8 mouse cellular contexts compared by ENCODE assay signal in the genomic region with DNA sequence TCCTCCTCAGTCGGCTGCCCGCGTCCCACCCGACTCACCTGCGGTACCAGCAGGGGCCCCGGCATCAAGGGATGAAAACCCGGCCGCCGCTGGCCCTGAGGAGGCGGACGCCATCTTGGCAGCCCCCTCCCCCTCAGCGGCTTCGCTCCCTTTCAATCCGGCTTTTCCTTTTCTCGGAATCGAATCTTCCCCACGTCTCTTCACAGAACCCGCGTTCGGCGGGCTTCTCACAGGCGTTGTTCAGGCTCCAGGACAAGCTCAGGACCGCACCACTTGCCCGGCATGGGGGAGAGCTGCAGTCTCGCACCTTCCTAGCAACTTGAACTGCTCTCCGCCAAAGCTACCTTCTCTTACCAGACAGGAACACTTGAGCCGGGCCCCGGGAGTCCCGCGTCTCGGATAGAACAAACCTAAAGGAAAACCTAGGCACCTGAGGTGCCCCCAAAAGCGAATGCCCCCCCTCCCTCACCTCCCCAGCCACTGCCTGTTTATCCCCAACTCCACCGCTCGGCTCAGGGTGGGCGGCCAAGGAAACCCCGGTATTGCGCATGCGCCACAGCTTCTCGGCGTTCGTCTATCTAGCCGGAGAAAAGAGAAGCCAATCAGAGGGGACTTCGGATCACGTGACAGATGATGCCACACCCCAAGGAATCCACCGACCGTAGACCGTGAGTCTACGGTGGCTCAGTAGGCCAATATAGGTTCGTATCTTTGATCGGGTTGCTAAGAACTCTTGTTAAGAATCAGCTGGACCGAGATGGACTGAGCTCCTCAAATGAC. TPM values are rescaled to one million over a fixed set of nuclear protein-coding genes. Genes with fewer than 3 reads are reported as not detected.
A peak's percentile ranks its signal among the peaks of the same experiment; 100 is the strongest.
DNase-seq lines count a peak whose midpoint lies in the region; ATAC-seq lines count a peak whose summit lies in the region.

Pip5k1a (minus strand) TSS at position 593 of the 780 bp plus-strand sequence.

- peak; percentile 97 to 98 for DNase-seq in adrenal gland, adult (ENCODE audit: inconsistent age in 2 of 2, low spot score in 1 of 2)
- peak; percentile 100 for DNase-seq in embryo, embryonic 10.5 days (ENCODE audit: low spot score)
- DNase-seq in gastrocnemius, postnatal 14 days, result peak; percentile 97
- DNase-seq in left cerebral cortex, postnatal 10 days (ENCODE audit: extremely low spot score in 1 of 2, low spot score in 2 of 2), result peak; percentile 98
- peak; percentile 96 for DNase-seq in right cerebral cortex, postnatal 25 days
- DNase-seq in urinary bladder, postnatal 4 days (ENCODE audit: low spot score in 2 of 2), result peak; percentile 95 to 98

- peak; percentile 83 for ATAC-seq in inflammation-experienced regulatory T-cells, adult 6 months
- ATAC-seq in megakaryocyte-erythroid progenitor cell, adult 5-6 weeks (replicated peaks; ENCODE audit: low FRiP score, low TSS enrichment, poor library complexity, severe bottlenecking), result peak; percentile 69

- intact Hi-C loops in gastrocnemius, postnatal 14 days (cut with DNase I; ENCODE audit: low total_unique reads), result no loop called here
- intact Hi-C loops in left cerebral cortex, postnatal 10 days (cut with DNase I), result loop anchor here (10.0 kb wide), 1 partner anchor 52 kb away; no protein-coding TSS in a partner anchor

RNA-seq across cellular contexts. Expression of gene Pip5k1a, which starts in this region (rescaled TPM):
- total RNA-seq in gastrocnemius, postnatal 14 days (2021), result 10 to 100 TPM; 17.4 to 18.9 TPM
- polyA plus RNA-seq in inflammation-experienced regulatory T-cells, adult 6 months (2017; shearing (Covaris generic)), result 10 to 100 TPM; 16.7 to 22.4 (median 17.6) TPM
- total RNA-seq in left cerebral cortex, postnatal 10 days (2021), result 10 to 100 TPM; 27.8 to 29.2 TPM
- 28.8 and 29.3 TPM in 2 replicates for total RNA-seq in megakaryocyte-erythroid progenitor cell, adult 5-6 weeks (2014; fragmentation: Nextera tagmentation)
- total RNA-seq in megakaryocyte-erythroid progenitor cell, adult 5-6 weeks (2017), result 20.5 and 23.8 TPM in 2 replicates

Comparison
In these comparisons a context has a peak if more than half of its experiments do, and no peak if none do; other contexts are left out.
1. Peak in every context shown above with its lines: DNase-seq and ATAC-seq.